Mouse (Mus musculus) mouse embryonic stem cell (cell line): ENCODE results near the gene Chst4.
"Not testable (repeated sequence)": the region's sequence is repeated elsewhere in the genome, so short reads cannot be mapped to it uniquely, and the experiment has no call there.

Source experiments
- in situ Hi-C, 2 experiments: fragments of 300-500 bp; cut with MboI; formaldehyde crosslinking; loops; 1 replicate in 1 of 2; 3 replicates in 1 of 2; pipeline ENCODE4 v1.14.3; 2019 to 2020; ENCODE audit warnings: low sequenced_read_pairs in 2 of 2, low pct_unique_long_range_greater_than_20kb in 1 of 2, mixed read lengths in 1 of 2; ENCODE audit not compliant: unreplicated experiment in 1 of 2

Gene Chst4

DNA sequence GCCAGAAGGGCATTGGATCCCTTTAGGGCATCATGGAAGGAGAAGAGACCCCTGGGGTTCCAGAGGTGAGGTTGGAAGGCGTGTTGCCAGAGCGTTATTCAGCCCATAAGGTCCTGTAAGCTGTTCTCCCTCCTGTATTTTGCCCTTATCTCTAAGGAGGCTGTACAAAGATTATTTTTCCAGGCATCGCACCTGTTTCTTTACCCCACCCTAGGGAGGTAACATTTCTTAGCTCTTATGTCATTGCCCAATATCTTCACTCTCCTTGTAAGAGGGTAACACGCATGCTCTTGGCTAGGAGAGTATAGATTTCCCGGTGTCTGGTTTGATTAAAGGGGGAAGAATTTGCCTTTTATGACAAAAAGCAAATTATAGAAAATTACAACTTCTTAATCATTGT lies at the start of gene Chst4:
Gene Chst4, minus strand, starts transcription at position 82 of the 400 bp plus-strand sequence.
- in situ Hi-C loops: no loop called here

DNA sequence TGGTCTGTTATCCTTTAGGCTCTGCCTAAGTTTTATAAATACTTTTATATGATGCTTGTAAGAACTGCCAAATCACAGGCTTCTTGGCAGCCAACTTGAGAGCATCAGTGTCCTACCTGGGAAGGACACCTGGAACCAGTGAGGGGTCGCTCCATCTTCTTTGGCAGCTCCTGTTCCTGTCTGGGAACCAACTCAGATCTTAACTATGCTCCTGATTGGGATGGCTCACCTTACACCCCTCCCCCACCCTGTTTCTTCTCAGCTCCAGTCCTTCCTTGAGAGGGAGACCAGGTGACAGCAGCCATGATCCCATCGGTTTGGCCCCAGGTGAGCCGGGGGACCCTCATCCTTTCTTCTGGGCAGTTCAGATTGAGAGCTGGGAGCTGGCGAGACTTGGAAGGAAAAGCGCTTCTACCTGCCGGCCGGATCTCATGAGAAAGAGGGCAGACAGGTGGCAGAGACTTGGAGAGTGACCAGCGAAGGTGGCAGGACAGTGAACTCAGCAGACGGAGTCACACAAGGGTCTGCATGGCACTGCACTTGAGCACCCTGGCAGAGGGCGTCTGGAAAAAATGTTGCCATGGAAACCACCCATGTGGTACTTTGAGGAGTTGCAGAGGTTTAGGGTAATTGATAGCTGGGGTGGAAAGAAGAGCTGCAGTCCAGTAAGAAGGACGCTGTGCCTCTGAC lies 43.0 kb upstream of the Chst4 start:
- in situ Hi-C loops: no loop called here

DNA sequence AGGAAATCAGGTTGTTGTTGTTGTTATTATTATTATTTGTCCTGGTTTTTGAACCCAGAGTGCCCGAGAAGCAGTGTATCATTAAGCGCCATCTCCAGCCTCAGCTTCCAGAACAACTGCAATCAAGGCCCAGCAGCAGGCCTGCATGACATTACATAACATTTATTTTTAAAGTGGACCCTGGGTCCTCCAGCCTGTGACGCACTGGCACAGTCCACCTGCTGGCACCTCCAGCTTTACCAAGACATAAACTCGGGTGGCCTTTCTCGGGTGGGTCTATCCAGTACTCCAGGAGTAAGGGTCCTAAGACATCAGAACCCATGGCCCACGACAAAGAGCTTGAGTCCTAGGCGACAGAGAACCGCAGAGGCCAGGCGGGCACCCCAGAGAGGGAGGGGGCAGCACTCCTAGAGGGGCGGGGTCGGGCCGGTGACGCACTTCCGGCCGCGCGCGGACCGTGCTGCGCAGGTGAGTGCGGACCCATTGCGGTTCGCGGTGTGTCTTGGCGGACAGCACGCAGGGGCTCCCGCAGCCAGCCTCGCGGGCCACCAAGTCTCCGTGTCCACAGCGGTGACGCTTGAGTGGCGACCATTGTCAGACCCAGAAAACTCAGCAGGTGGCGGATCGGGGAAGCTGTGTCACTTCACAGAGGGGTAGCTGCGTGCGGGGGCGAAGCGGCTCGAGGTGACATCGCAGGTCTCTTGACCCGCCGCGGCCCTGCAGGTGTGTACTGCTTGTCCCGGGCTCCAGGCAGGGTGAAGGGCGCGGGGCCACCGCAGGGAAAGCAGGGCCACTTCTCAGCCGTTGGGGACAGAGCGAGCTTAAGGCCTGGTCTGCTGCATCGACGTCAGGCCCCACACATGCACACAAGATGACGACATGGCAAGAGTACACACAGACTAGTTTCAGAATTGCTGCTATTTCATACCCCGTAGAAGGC lies 40.0 kb upstream of the Chst4 start, which contains the start of gene Zfp612:
Gene Zfp612, plus strand, starts transcription at position 465 of the 940 bp plus-strand sequence.
- in situ Hi-C loops: no loop called here

DNA sequence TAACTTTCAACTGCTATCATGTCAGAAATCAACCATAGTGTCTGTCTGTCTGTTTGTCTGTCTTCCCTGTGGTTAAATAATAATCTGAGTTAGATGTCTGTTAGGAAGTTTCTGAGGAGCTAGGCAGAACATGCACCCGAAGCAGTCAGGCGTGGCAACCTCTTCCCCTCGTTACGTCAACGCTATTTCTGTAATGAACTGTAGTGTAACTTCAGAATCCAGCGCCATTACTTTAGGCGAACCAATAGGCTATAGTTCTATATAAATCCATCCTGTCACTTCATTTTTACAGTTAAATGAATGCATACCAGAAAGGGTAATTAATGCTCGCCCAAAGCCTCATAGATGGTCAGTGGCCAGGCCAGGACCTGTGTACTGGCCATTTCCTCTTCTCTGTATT lies 35.0 kb upstream of the Chst4 start:
- in situ Hi-C loops: no loop called here

DNA sequence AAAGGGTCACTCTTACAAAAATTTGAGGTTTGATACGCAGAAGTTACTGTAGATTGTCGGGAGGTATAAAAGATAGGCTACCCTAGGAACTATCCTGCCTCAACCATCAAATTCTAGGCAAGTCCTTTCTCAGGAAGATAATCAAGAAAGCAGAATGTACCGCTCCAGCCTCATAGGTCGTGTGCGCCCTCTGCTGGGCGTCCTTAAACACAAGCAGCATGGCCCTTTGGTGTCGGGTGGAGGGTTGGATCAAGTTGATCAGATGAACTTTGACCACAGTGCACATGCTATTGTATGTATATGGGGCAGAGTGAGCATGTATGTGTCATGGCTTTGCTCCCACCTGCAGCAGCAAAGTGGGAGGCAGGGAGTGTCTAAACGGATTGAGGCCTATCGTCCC lies 32.1 kb upstream of the Chst4 start:
- in situ Hi-C loops: no loop called here

DNA sequence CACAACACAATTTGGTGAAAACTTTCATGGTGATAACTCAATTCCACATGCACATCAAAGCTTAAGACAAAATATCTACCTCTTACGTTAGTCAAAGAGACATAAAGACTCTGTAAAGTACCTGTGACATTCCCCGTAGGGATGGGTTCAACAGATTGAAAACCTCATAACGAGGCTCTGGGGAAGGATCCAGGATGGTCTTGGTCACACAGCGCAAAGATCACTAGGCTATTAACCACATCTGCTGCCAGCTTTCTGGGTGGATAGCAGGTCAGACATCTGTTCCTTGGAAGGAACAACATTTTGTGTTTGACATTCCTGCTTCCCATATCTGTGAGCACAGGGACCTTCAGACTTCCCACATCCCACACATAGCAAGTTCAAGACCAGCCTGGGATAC lies 30.2 kb upstream of the Chst4 start:
- in situ Hi-C loops: no loop called here

DNA sequence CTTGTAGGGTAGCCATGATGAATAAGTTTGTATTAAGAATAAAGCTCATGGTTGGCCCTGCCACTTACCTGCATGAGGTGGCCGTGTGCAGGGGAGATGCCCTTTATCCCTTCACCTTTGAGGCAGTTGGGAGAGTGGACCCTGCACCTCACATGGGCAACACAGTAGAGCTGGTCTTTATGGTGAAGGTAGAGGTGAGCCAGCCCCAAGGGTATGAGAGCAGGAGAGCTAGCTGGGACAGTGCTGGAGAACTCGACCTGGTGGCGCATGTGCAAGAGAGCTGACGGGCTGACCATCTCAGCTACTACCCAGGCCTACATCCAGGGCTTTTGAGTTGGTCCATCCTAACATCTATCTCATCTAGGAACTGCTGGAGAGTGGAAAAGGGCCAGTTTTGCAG lies 26.1 kb upstream of the Chst4 start:
- in situ Hi-C loops: no loop called here

DNA sequence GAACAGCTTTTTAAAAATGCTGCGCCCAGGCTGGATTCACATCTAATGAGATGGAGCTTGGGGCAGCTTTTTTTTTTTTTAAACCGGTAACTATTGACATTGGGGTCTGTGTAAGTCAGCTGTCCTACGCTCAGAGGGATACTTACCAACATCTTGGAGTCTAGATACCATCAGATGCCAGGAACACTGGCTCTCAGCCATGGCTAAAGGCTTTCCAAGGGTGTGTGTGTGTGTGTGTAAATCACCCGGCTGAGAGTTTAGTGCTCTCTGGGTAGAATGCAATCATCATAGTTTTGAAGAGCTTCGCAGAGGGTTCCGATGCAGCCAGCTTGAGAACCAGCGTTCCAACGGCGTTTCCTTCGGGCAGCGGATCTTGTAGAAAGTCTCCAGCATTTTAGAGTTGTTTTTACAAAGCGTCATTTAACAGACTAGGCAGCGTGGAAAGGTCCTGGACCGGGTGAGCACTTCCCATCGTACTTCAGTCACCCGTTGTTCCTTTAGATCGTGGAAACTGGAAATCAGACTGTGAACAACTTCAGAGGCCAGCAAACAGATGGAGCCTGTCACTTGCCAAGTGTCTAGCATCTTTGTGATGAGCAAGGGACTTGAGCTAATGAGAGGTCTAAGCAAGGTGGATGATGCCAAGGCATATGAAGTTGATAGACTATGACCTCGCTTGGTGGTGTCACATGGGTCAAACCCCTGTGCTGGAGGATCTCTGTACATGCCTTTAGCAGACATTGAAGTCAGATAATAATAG lies 25.2 kb upstream of the Chst4 start:
- in situ Hi-C loops: no loop called here

DNA sequence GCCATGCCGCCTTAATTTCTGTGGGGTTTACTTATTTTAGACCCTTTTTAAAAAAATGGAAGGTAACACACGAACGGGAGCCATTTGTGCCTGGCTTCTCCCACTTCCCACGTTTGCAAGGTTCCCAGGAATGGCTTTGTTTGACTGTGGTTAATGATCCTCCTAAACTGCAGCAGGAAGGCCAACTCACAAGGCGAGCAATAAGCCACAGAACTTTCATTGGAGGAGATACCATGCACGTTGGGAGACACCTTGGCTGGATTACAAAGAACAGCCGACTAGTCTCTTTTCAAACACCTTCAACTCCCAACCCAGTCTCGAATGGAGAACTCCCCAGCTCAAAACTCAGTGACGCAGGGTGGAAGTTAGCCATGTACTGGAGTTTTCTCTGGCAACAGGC lies 24.6 kb upstream of the Chst4 start:
- in situ Hi-C loops: no loop called here

DNA sequence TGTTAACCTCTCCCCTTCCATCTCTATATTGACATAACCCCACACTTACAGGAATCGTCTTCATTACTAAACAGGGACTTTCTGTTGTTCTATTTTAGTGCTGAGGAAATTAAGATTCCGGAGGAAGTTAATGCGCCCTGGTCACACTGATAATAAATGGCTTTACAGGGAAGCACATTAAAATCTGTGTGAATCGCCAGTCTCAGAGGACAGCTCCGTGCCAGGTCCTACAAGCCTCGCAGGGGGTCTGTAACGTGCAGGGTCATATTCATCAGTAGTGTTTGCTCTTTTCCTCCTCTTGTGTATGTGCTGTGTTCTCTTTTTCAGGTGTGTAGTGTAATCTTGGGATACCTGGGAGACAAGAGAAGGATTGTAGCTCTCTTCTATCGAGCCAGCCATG lies 18.7 kb upstream of the Chst4 start:
- in situ Hi-C loops: no loop called here

DNA sequence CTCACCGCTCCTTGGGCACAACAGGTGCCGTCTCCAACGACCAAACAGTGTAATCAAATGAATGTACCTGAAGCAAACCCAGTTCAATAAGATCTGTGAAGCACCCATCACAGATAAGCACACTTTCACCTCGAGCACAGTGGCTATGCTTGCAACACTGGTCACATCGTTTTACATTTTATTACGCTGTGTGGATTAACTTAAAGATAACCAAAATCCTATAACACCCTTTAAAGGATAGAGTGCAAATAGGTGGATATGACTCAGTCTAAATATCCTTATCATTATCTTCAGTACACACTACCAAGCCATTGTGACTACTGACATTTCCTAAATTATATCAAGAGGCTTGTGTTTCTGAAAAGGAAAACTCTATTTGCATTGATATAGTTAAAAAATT lies 11.7 kb upstream of the Chst4 start:
- in situ Hi-C loops: no loop called here

DNA sequence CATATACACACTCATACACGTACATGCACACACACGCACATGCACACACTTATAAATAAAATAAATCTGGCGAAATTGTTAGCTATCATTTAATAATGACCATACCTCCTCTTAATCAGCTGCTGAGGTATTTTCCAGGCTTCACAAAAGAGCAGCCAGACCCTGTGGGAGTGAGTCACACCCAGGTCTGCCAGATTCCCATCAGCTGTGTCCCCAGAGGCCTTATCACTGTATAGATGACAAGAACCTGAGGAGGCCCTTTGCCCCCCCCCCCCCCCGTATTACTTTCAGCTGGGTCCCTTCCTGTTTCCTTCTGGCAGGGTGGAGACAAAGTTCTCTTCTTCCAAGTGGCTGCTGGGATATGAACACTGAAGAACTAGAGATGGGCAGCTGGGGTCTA lies 969 bp upstream of the Chst4 start:
- in situ Hi-C loops: no loop called here

DNA sequence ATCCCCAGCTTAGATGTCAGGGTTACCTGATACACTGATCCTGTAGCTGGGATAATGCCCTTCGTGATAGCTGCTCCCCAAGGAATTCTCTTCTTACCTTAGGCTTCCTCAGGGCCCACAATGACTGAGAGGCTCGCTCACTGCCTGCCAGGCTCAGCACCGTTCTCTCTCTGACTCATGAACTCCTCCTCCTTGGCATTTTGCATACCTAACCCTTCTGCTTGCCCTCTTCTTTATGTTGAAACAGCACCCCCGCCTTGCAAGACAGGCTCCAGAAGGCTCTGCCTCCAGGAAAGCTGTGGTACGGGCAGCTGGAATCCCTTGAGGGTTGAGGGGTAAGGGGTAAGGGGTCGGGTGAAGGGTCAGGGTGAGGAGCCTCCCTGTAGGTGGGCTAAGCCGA lies 324 bp downstream of the Chst4 start:
- in situ Hi-C loops: no loop called here

DNA sequence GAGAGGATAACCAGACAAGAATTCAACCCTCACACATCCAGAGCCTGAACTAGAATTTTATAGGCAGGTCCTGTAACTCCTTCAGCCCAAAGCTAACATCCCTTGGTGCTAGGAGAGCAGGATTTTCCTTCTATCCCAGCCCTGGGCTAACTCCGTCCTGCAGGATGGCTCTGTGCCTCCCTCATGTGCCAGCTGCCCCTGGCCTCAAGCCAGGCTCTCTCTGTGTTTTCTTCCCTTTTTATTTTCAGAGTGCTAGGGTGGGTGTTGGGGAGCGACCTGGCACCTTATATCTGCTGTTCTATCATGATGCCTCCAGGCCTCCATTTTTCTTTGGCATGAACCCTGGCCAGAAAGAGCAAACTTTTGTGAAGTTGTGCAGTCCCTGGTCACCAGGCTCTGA lies 3.4 kb downstream of the Chst4 start:
- in situ Hi-C loops: no loop called here

DNA sequence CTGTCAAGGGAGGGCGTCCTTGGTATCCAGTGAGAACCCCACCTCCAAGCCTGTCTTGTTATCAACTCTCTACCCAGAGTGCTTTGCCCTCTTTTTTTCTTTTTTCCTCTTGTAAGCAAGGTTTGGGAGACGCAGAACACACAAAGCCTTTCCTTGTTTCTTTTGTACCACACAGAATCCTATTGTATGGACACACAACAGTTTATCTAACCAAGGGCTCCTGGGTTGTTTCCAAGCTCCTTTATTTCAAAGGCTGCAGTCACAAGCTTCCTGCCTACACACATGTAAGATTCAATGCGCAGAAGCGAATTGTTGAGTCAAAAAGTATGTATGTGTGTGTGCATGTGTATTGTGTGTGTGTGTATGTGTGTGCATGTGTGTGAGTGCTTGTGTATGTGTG lies 5.2 kb downstream of the Chst4 start:
- in situ Hi-C loops: no loop called here

DNA sequence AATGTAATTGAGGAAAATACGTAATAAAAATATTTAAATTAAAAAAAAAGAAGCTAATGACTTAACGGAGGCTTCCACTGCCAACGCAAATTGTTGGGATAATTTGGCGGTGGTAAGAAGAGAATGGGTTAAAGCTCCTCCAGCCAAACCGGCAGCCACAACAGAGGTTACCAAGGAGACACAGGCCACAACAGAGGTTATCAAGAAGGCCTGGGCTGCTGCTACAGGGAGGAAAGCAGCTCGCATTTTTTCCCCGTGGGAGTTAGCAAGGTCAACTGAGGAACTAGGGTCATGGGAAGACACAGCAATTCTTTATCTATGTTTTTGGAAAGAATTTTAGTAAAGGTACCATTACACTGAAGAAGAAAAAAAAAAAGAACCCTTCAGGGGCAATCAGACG lies 5.8 kb downstream of the Chst4 start:
- in situ Hi-C loops: not testable (repeated sequence)

DNA sequence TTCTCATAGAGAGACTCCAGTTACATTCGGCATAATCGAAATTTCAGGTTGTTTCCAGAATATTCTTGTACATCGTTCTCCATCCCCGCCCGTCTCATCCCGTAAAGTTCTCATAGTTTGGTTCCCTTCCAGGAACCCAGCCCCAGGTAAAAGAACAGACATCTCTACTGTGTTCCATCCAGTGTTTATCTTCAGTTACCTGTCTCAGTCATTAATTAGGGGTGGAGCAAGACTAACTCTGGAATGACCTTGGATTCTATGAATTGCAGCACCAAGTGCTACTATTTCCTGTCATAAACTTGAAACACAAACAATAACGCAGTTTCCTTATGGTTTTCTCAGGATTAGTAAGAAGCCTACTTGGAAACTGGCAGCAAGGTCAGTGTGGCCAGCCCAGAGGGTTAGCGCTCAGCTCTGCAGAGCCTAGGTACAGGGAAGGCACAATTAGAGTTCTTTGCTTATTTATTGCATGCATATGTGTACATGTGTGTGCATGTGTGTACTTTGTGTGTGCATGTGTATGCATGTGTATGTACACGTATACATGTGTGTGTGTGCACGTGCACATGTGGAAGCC lies 16.7 kb downstream of the Chst4 start:
- in situ Hi-C loops: no loop called here

DNA sequence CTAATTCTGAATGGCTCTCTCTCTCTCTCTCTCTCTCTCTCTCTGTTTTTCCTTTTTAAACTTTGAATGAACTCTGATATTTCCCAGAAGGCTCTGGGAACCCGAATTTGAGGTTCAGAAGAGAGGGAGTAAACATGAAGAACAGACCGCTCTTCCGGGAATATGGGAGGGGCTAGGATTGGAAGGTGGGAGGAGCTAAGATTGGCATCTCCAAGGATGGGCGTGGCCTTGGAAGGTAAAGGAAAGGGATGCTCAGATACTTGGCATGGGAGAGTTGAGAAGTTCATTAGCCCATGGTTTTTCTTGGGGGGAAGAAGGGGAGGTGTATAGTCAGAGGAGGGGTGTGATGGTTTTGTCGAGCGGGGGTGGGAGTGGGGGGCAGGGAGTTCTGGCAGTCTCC lies 17.5 kb downstream of the Chst4 start:
- in situ Hi-C loops: no loop called here

DNA sequence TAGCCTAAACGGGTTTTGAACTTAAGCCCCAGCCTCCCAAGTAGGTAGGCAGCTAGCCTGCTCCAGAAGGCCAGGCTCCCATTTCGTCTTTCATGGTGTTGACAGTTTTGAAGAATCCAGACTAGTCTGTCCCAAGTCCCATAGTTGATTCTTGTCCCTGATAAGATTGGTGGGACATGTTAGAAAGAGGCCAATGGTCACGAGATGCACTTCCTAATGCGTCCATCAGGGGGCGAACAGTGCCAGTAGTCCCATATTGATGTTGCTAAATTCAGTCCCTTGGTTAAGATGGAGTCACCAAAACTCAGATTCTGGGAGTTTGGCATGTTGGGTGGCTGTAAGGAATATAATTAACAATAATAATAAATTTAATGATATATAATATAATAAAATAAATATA lies 28.7 kb downstream of the Chst4 start:
- in situ Hi-C loops: no loop called here
